Mouse (Mus musculus): ENCODE measurements at regions not wholly inside any gene's neighbourhood (a gene's known extent, or its start where the extent isn't known, plus 50 kb on each side); places are given as distances from the start of the nearest gene placed in this dataset.
"Not testable (repeated sequence)": the region's sequence is repeated elsewhere in the genome, so short reads cannot be mapped to it uniquely, and the experiment has no call there.

DNA sequence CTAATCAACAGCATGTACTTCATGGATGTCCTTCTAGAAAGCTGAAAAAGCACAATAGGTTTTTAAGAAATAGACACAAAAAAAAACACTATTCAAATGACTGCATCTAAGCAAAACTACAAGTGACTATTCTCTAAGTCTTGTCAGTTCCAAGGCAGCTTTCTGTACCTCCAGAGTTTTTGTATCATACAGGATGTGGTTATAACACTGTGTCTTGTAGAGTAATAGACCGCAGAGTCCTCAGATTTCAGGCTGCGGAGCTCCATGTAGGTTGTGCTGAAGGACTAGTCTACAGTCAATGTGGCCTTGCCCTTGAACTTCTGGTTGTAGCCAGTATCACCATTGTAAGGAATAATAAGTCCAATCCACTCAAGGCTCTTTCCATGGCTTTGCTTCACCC, 1137.7 kb upstream of the Zfp386 start:
- in situ Hi-C loops (cut with MboI; ENCODE audit: low pct_unique_long_range_greater_than_20kb in 1 of 2, low sequenced_read_pairs in 2 of 2, unreplicated experiment in 1 of 2), result loop anchor here in 1 of 2 experiments (5.0 kb wide), 1 partner anchor 102 kb away; no protein-coding TSS in a partner anchor

DNA sequence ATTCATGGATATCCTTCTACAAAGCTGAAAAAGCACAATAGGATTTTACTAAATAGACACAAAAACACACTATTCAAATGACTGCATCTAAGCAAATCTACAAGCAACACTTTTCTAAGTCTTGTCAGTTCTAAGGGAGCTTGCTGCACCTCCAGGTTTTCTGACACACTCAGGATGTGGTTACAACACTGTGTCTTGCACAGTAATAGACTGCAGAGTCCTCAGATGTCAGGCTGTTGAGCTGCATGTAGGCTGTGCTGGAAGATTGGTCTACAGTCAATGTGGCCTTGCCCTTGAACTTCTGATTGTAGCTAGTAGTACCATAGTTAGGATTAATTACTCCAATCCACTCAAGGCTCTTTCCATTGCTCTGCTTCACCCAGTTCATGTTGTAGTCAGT, 1133.1 kb upstream of the Zfp386 start:
- in situ Hi-C loops (cut with MboI; ENCODE audit: low pct_unique_long_range_greater_than_20kb in 1 of 2, low sequenced_read_pairs in 2 of 2, unreplicated experiment in 1 of 2), result loop anchor here in 1 of 2 experiments (5.0 kb wide), 1 partner anchor 107 kb away; no protein-coding TSS in a partner anchor

DNA sequence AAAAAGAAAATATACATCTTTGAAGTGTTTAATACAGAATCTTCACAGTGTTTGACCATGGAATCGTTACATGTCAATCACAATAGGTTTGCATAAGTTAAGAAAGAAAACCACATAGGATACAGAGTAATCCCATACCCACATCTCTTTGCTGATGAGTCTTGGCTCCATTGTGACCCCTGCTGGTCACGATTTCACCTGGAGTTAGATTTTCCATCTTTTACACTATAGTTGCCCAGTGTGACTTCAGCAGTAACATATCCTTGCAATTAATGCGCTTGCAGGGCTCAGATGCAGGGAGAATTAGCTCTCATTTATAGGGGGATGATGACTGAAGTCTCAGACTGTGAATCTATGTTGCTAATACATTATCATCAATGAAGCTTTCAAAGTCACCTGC, 1119.8 kb upstream of the Zfp386 start:
- in situ Hi-C loops (cut with MboI; ENCODE audit: low pct_unique_long_range_greater_than_20kb in 1 of 2, low sequenced_read_pairs in 2 of 2, unreplicated experiment in 1 of 2), result no loop called here

DNA sequence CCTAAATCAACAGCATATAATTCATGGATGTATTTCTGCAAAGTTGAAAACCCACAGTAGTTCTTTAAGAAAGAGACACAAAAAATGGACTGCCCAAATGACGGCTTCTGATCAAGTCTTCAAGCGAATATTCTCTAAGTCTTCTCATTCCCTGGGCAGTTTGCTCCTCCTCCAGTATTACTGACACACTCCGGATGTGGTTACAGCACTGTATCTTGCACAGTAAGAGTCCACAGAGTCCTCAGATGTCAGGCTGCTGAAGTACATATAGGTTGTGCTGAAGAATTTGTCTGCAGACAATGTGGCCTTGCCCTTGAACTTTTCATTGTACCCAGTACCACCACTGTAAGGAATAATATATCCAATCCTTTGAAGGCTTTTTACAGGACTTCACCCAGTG, 1115.4 kb upstream of the Zfp386 start:
- in situ Hi-C loops (cut with MboI; ENCODE audit: low pct_unique_long_range_greater_than_20kb in 1 of 2, low sequenced_read_pairs in 2 of 2, unreplicated experiment in 1 of 2), result no loop called here

DNA sequence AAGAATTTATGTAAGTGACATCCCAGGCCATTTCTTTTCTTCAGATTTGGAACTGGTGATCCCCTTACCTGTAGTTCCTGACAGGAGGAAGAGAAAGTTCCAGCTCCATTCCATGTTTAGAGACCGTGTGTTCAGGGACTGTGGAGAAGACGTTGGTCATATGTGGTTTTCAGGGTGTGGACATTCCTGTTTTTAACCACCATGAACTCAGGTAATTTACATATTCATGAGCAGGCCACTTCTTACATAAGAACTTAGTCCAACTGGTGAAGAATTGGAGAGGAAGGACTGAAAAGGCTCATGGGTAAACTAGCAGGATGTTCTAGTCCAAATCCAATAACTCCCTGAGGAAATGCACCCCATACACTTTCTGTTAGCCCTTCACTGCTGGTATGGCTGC, 1114.9 kb upstream of the Zfp386 start:
- in situ Hi-C loops (cut with MboI; ENCODE audit: low pct_unique_long_range_greater_than_20kb in 1 of 2, low sequenced_read_pairs in 2 of 2, unreplicated experiment in 1 of 2), result no loop called here

DNA sequence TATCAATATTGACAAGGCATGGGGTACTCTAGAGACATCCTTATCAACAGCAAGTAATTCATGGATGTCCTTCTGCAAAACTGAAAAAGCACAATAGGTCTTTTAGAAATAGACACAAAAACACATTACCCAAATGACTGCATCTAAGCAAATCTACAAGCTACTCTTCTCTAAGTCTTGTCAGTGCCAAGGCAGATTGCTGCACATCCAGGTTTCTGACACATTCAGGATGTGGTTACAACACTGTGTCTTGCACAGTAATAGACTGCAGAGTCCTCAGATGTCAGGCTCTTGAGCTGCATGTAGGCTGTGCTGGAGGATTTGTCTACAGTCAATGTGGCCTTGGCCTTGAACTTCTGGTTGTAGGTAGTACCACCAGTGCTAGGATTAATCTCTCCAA, 1110.7 kb upstream of the Zfp386 start:
- in situ Hi-C loops (cut with MboI; ENCODE audit: low pct_unique_long_range_greater_than_20kb in 1 of 2, low sequenced_read_pairs in 2 of 2, unreplicated experiment in 1 of 2), result loop anchor here (5.0 kb wide), 1 partner anchor 120 kb away; no protein-coding TSS in a partner anchor

DNA sequence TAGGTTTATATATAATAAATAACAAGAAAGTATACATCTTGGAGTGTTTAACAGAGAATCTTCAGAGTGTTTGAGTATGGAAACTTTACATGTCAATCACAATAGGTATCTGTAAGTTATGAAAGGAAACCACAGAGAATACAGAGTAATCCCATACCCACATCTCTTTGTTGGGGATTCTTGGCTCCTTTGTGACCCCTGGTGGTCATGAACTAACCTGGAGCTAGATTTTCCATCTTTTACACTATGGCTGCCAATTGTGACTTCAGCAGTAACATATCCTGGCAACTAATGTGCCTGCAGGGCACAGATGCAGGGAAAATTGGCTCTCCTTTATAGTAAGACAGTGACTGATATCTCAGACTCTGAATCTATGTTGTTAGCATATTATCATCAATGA, 1107.9 kb upstream of the Zfp386 start:
- in situ Hi-C loops (cut with MboI; ENCODE audit: low pct_unique_long_range_greater_than_20kb in 1 of 2, low sequenced_read_pairs in 2 of 2, unreplicated experiment in 1 of 2), result loop anchor here (5.0 kb wide), 1 partner anchor 122 kb away; no protein-coding TSS in a partner anchor

DNA sequence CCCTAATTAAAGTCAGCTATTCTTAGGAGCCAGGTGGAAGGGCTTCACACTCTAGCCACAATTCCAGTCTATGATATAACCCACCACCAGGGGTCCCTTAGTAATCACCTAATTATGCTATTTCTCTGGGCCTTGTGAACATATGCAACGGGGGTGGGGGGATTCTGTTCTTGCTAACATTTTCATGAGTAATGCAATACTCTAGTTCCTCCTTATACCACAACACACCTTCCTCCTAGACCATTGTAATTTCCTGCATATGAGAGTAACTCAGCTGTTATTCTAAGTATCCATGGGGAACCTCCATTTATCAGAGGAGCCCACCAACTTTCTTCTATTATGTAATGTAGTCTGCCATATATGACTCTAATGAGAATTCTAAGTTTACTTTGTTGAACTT, 1085.4 kb upstream of the Zfp386 start:
- in situ Hi-C loops (cut with MboI; ENCODE audit: low pct_unique_long_range_greater_than_20kb in 1 of 2, low sequenced_read_pairs in 2 of 2, unreplicated experiment in 1 of 2), result no loop called here

DNA sequence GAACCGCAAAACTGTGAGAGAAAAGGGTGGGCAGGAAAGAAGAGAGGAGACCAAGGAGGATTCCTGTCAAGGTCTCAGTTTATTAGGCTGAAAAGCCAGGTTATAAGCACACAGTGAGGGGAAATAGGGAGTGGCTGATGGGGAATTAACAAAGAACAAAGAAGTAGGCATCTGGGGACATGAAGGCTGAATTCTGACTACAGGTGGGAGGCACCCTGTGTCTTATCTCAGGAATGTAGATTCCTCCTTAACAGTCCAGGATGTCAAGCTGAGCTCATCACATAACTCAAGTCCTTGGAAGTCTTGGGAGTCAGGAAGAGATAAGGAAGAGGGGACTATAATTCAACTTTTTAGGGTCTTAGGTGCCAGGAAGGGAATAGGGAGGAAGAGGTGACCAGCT, 1083.3 kb upstream of the Zfp386 start:
- in situ Hi-C loops (cut with MboI; ENCODE audit: low pct_unique_long_range_greater_than_20kb in 1 of 2, low sequenced_read_pairs in 2 of 2, unreplicated experiment in 1 of 2), result not testable (repeated sequence)

DNA sequence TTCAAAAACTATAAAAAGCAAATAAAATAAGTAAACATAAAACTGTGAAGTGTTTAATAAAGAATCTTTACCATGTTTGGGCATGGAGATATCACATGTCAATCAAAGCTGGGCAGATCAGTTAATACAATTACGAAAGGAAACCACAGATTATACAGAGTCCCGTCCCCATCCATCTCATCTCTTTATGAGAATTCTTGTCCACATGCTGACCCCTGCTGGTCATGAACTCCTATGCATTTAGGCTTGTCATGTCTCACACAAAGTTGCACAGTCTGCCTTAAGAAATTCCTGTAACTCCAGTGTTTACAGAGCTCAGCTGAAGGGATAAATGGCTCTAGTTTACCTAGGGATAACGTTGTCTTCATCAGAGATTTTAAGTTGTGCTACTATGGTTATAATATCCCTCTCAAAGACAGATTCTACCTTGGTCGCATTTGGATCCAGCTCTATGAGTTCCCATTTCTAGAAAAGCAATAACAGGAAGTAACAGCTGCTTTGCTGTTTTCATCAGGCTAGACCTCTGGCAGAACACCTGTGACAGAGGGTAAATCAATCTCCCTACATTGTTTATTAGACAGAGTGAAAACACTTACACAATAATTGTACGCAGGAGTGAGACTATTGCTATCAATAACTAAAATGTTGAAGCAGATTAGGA, 1065.9 kb upstream of the Zfp386 start:
- in situ Hi-C loops (cut with MboI; ENCODE audit: low pct_unique_long_range_greater_than_20kb in 1 of 2, low sequenced_read_pairs in 2 of 2, unreplicated experiment in 1 of 2), result no loop called here

DNA sequence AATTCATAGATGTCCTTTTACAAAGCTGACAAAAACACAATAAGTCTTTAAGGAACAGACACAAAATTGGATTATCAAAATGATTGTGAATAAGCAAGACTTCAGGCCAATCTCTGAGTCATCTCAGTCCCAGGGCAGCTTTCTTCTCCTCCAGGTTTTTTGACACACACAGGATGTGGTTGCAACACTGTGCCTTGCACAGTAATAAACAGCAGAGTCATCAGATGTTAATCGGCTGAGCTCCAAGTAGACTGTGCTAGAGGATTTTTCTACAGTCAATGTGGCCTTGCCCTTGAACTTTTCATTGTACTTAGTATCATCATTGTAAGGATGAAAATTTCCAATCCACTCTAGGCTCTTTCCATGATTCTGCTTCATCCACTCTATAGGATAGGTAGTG, 1056.6 kb upstream of the Zfp386 start:
- in situ Hi-C loops (cut with MboI; ENCODE audit: low pct_unique_long_range_greater_than_20kb in 1 of 2, low sequenced_read_pairs in 2 of 2, unreplicated experiment in 1 of 2), result no loop called here

DNA sequence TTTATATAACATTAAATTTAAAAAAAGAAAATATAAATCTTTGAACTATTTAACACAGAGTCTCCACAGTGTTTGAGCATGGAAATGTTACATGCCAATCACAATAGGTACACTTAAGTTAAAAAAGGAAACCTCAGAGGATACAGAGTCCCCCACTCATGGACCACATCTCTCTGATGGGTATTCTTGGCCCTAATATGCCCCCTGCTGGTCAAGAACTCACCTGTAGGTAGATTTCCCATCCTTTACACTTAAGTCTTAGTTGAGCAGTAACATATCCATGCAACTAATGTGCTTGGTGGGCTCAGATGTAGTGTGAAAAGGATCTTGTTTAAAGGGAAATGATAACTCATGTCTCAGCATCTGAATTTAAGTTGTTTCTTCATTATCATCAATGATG, 1050.7 kb upstream of the Zfp386 start:
- in situ Hi-C loops (cut with MboI; ENCODE audit: low pct_unique_long_range_greater_than_20kb in 1 of 2, low sequenced_read_pairs in 2 of 2, unreplicated experiment in 1 of 2), result no loop called here

DNA sequence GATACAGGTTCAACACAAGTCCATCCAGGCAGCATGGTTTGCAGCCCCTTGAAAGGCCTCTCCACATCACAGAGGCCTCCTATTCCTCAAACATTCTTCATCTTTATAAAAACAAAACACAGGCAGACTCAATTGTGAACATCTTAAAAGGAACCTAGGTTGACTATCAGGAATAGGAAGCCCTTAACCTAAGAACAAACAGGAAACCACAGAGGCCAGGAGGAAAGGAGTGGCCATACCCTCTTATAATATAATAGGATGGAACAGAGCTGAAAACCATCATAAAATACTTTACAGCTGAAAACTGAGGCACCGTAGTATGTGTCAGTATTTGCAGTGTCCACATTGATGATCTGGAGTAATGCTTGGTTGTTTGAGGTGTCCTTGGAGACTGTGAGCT, 1044.4 kb upstream of the Zfp386 start:
- in situ Hi-C loops (cut with MboI; ENCODE audit: low pct_unique_long_range_greater_than_20kb in 1 of 2, low sequenced_read_pairs in 2 of 2, unreplicated experiment in 1 of 2), result no loop called here

DNA sequence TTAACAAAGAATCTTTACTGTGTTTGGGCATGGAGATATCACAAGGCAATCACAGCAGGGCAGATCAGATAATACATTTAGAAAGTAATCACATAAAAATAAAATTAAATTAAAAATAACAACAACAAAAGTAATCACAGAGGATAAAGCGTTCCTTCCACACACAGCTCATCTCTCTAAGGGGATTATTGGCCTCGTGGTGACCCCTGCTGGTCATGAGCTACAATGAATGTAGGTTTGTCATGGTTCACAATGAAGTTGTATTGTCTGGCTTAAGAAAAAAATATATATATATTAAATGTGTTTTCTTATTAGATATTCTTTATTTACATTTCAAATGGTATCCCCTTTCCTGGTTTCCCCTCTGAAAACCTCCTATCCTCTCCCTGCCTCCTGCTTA, 1039.1 kb upstream of the Zfp386 start:
- in situ Hi-C loops (cut with MboI; ENCODE audit: low pct_unique_long_range_greater_than_20kb in 1 of 2, low sequenced_read_pairs in 2 of 2, unreplicated experiment in 1 of 2), result no loop called here

DNA sequence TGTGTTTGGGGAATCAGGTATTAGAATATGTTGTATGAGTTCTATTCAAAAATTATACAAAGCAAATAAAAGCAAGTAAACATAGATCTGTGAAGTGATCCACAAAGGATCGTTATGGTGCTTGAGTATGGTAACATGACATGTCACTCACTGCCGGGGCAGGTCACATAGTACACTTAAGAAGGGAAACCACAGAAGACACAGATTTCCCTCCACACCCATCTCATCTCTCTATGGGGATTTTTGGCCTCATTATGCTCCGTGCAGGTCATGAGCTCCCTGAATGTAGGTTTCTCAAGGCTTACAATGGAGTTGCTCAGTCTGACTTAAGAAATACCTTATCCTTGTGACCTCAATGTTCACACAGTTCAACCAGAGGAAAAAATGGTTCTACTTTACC, 1034.8 kb upstream of the Zfp386 start:
- in situ Hi-C loops (cut with MboI; ENCODE audit: low pct_unique_long_range_greater_than_20kb in 1 of 2, low sequenced_read_pairs in 2 of 2, unreplicated experiment in 1 of 2), result no loop called here

DNA sequence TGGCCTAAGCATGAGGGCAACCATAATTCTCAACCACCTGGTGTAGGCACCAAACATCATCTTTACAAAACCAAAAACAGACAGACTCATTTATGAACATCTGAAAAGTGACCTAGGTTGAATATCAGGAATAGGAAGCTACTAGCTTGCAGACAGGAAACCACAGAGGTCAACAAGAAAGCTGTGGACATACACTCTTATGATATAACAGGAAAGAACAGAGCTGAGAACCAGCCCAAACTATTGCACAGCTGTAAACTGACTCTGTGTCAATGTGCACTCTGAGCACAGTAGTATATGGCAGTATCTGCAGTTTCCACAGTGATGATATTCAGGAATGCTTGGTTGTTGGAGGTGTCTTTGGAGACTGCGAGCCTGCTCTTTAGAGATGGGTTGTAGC, 1023.8 kb upstream of the Zfp386 start:
- in situ Hi-C loops (cut with MboI; ENCODE audit: low pct_unique_long_range_greater_than_20kb in 1 of 2, low sequenced_read_pairs in 2 of 2, unreplicated experiment in 1 of 2), result no loop called here

DNA sequence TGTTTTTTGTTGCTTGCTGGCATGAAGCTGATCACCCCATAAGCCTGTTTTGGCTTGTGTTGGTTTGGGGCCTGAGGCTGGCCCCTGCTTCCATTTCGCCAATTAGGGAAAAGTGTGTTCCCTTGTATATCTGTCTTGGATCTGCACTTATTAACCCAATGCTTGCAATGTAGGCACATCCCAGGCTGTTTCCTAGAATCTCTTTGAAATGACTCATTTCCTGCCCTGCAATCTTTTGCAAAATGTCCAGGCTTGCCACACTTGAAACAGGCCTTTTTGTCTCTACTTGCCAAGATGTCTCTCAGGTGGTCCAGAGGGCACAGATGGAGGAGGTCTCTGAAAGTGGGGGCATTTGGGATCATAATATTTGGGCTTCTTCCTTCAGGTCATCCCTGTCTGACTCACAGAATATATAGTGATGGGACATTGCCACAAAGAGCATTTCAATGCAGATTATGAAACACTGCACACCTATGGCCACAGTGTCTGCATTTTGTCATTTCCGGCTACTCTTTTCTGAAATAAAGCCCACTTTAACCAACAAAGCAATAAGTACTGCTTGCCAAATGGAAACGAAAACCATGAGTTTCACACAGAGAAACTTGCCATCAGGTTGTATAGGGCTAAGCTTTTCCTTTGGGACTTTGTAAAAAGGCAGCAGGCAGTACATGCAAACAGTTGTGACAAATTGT, 1012.9 kb upstream of the Zfp386 start:
- in situ Hi-C loops (cut with MboI; ENCODE audit: low pct_unique_long_range_greater_than_20kb in 1 of 2, low sequenced_read_pairs in 2 of 2, unreplicated experiment in 1 of 2), result no loop called here

DNA sequence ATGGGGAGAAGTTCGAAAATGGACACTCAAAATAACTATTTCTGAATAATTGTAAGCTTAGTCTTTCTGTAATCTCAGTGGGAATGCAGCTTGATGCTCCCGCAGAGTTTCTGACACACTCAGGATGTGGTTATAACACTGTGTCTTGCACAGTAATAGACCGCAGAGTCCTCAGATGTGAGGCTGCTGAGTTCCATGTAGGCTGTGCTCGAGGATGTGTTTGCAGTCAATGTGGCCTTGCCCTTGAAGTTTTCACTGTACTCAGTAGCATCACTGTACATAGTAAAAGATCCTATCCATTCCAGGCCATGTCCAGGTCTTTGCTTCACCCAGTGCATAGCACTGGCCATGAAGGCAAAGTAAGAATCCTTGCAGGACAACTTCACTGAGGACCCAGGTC, 992.4 kb upstream of the Zfp386 start:
- in situ Hi-C loops (cut with MboI; ENCODE audit: low pct_unique_long_range_greater_than_20kb in 1 of 2, low sequenced_read_pairs in 2 of 2, unreplicated experiment in 1 of 2), result loop anchor here in 1 of 2 experiments (25.0 kb wide), 3 partner anchors 157 to 507 kb away; no protein-coding TSS in a partner anchor

DNA sequence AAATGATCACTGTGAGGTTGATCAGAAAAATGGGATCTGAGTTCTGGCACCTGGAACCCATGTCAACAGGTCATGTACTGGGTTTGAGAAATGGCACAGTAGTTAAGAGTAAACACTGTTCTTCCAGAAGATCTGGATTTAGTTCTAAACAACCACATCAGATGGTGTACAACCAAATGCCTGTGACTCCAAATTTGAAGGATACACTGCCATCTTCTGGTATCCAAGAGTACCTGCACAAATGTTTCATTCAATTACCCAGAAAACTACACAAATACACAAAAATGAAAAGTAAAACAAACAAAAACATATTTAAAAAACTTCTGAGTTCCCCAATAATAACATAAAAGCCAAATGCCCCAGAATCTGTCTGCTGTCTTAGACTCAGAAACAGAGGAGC, 987.6 kb upstream of the Zfp386 start:
- in situ Hi-C loops (cut with MboI; ENCODE audit: low pct_unique_long_range_greater_than_20kb in 1 of 2, low sequenced_read_pairs in 2 of 2, unreplicated experiment in 1 of 2), result loop anchor here (10.0 to 25.0 kb wide), 4 partner anchors 152 to 502 kb away; no protein-coding TSS in a partner anchor

DNA sequence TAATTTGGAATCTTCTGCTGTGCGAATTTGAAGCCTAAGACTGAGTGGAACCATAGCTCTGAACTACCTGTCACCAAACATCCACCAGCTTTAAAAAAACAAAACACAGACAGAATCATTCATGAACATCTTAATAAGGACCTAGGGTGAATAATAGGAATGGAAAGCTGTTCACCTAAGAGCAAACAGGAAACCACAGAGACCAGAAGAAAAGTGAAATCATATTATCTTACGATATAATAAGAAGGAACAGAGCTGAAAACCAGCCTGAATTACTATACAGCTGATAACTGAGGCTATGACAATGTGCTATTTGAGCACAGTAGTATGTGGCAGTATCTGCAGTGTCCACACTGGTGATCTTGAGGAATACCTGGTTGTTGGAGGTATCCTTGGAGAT, 980.3 kb upstream of the Zfp386 start:
- in situ Hi-C loops (cut with MboI; ENCODE audit: low pct_unique_long_range_greater_than_20kb in 1 of 2, low sequenced_read_pairs in 2 of 2, unreplicated experiment in 1 of 2), result loop anchor here (5.0 to 25.0 kb wide), 5 partner anchors 145 to 495 kb away; no protein-coding TSS in a partner anchor
